8 mouse cellular contexts compared by ENCODE assay signal in the genomic region with DNA sequence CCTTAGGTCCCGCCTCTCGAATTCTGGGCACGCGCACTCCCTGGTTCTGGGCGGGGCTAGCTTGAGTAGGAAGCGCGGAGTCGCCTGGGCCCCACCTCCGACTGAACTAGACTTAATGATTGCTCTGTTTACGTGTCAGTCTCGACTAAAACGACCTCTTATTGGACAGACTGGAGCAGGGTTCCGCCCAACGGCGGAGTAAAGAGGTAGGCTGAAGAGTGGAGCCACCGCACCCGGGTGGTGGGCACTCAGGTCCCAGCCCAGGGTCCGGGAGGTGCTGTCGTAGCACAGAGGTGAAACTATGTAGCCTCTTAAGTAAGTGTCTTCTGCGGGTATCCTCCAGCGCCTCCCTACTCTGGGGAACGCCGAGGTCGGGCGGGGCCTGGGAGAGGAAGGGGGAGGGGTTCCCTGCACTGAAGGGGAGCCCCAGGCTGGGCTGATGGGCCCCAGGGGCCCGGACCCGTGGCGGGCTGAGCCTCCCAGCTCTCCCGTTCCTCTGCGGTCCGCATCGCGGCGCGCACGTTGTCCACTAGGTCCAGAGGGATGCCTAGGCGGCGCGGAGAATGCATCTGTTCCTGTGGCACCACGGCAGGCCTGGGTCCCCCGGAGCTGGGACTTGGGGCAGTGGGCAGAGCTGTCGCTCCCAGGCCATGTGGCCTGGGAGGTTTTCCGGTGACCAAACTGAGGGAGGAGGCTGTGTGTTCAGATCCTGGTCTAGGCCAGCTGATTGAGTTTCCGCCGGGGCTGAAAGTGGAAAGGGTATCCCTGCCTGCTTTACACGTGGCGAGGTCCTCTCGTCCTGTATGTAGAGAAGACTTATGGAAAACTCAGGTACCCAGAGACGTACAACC. TPM values are rescaled to one million over a fixed set of nuclear protein-coding genes. Genes with fewer than 3 reads are reported as not detected.
DNase-seq lines count a peak whose midpoint lies in the region; ATAC-seq and TF ChIP-seq lines count a peak whose summit lies in the region.

A gene (plus strand): TSS at position 190 of the 851 bp plus-strand sequence.

- H3K27ac ChIP-seq in forebrain, embryonic 10.5 days: peak within 1 kb of the TSS; percentile 85
- peak within 1 kb of the TSS; percentile 68 for H3K27ac ChIP-seq in heart, embryonic 15.5 days
- H3K27ac ChIP-seq in liver, embryonic 14.5 days: peak within 1 kb of the TSS; percentile 36; the same call in 1 of the 2 replicates
- 0 out of 2 replicates have a peak within 1 kb of the TSS, but pooled peaks have one; percentile 34 for H3K27ac ChIP-seq in neural tube, embryonic 11.5 days (ENCODE audit: low read depth, low read length)
- peak within 1 kb of the TSS; percentile 35; the same call in 1 of the 2 replicates for H3K27ac ChIP-seq in stomach, postnatal 0 days (replicated peaks)

- H3K4me1 ChIP-seq in forebrain, embryonic 10.5 days: peaks cover 43% of the 10 kb centered on the region
- H3K4me1 ChIP-seq in heart, embryonic 15.5 days (replicated peaks): peaks cover 29% of the 10 kb centered on the region
- peaks cover 29% of the 10 kb centered on the region in 2 experiments for H3K4me1 ChIP-seq in liver, embryonic 14.5 days (replicated peaks; ENCODE audit: control insufficient read depth in 2 of 2, insufficient read depth in 2 of 2, low read length in 1 of 2)
- H3K4me1 ChIP-seq in neural tube, embryonic 11.5 days (ENCODE audit: control insufficient read depth, insufficient read depth, low read length): peaks cover 9% of the 10 kb centered on the region
- H3K4me1 ChIP-seq in stomach, postnatal 0 days (replicated peaks; ENCODE audit: control insufficient read depth, insufficient read depth): peaks cover 6% of the 10 kb centered on the region

- no peak for TF ChIP-seq EP300 in liver, embryonic 14.5 days (IDR thresholded peaks at IDR 0.05; ENCODE audit: low read depth)
- TF ChIP-seq EP300 in stomach, postnatal 0 days (optimal IDR thresholded peaks at IDR 0.05): no peak

- H3K27me3 ChIP-seq in forebrain, embryonic 10.5 days (ENCODE audit: poor library complexity, severe bottlenecking): peaks cover 33% of the 10 kb centered on the region
- H3K27me3 ChIP-seq in heart, embryonic 15.5 days: peaks cover 26% of the 10 kb centered on the region
- peaks cover 33% of the 10 kb centered on the region for H3K27me3 ChIP-seq in liver, embryonic 14.5 days (ENCODE audit: control insufficient read depth, insufficient read depth, low read length)
- H3K27me3 ChIP-seq in neural tube, embryonic 11.5 days (ENCODE audit: control insufficient read depth, insufficient read depth, low read length): peaks cover 21% of the 10 kb centered on the region
- H3K27me3 ChIP-seq in stomach, postnatal 0 days (ENCODE audit: control insufficient read depth, insufficient read depth, low read length): no peaks in the 10 kb centered on the region; the same call in 1 of the 2 replicates

- H3K9ac ChIP-seq in heart, embryonic 15.5 days: peak within 1 kb of the TSS; percentile 79
- peak within 1 kb of the TSS; percentile 82 for H3K9ac ChIP-seq in liver, embryonic 14.5 days (replicated peaks)
- H3K9ac ChIP-seq in neural tube, embryonic 11.5 days (ENCODE audit: low read length): peak within 1 kb of the TSS; percentile 83
- peak within 1 kb of the TSS; percentile 74 for H3K9ac ChIP-seq in stomach, postnatal 0 days (ENCODE audit: low read length)

- peak within 1 kb of the TSS; percentile 99 for H3K4me2 ChIP-seq in heart, embryonic 15.5 days
- H3K4me2 ChIP-seq in liver, embryonic 14.5 days (ENCODE audit: low read depth): peak within 1 kb of the TSS; percentile 93
- peak within 1 kb of the TSS; percentile 100 for H3K4me2 ChIP-seq in neural tube, embryonic 11.5 days (ENCODE audit: low read depth)
- H3K4me2 ChIP-seq in stomach, postnatal 0 days (replicated peaks; ENCODE audit: low read depth): peak within 1 kb of the TSS; percentile 98

- DNase-seq in CD8-positive naive resting alpha-beta T cell, adult 2 months (ENCODE audit: low read depth in 2 of 2, low spot score in 2 of 2): peak; percentile 88 to 93
- DNase-seq in c-Kit-positive CD71-negative TER-119-negative erythroid progenitor cells, embryonic 14.5 days (ENCODE audit: low read depth): peak; percentile 93
- peak; percentile 95 for DNase-seq in forebrain, embryonic 10.5 days (ENCODE audit: extremely low spot score, low spot score)
- DNase-seq in kidney, postnatal 25 days: peak; percentile 97 to 98
- DNase-seq in liver, embryonic 14.5 days (ENCODE audit: low read depth in 3 of 3, low spot score in 3 of 3): peak; percentile 92 to 93 (median 92)
- DNase-seq in neural tube, embryonic 11.5 days (ENCODE audit: low spot score): peak; percentile 97
- peak; percentile 92 for DNase-seq in stomach, postnatal 0 days (ENCODE audit: low spot score)

- under 1% methylated on average over 49 of the region's 49 CpGs for WGBS in forebrain, embryonic 10.5 days
- WGBS in heart, embryonic 15.5 days: under 1% methylated on average over 49 of the region's 49 CpGs
- WGBS in liver, embryonic 14.5 days (ENCODE audit: insufficient replicate concordance): under 1% methylated on average over 49 of the region's 49 CpGs
- WGBS in neural tube, embryonic 11.5 days: under 1% methylated on average over 49 of the region's 49 CpGs
- 0% methylated on average over 49 of the region's 49 CpGs for WGBS in stomach, postnatal 0 days

- H3K4me3 ChIP-seq in forebrain, embryonic 10.5 days: peak within 1 kb of the TSS; percentile 83
- peak within 1 kb of the TSS; percentile 73 for H3K4me3 ChIP-seq in heart, embryonic 15.5 days
- H3K4me3 ChIP-seq in liver, embryonic 14.5 days (ENCODE audit: insufficient read depth in 1 of 2, low read depth in 2 of 2, low read length in 2 of 2): peak within 1 kb of the TSS; percentile 70 to 87
- H3K4me3 ChIP-seq in neural tube, embryonic 11.5 days (ENCODE audit: low read depth, low read length): peak within 1 kb of the TSS; percentile 82
- H3K4me3 ChIP-seq in stomach, postnatal 0 days (ENCODE audit: low read depth, low read length): peak within 1 kb of the TSS; percentile 93

- no peaks in the 10 kb centered on the region for H3K9me3 ChIP-seq in forebrain, embryonic 10.5 days
- no peaks in the 10 kb centered on the region for H3K9me3 ChIP-seq in heart, embryonic 15.5 days (replicated peaks)
- no peaks in the 10 kb centered on the region for H3K9me3 ChIP-seq in liver, embryonic 14.5 days (ENCODE audit: control insufficient read depth, low read length)
- no peaks in the 10 kb centered on the region for H3K9me3 ChIP-seq in neural tube, embryonic 11.5 days (ENCODE audit: control insufficient read depth, low read length)
- H3K9me3 ChIP-seq in stomach, postnatal 0 days (ENCODE audit: control insufficient read depth, low read length): no peaks in the 10 kb centered on the region

- peaks cover under 1% of the 10 kb centered on the region; the same call in 1 of the 2 replicates for H3K36me3 ChIP-seq in forebrain, embryonic 10.5 days (replicated peaks)
- H3K36me3 ChIP-seq in heart, embryonic 15.5 days: no peaks in the 10 kb centered on the region
- no peaks in the 10 kb centered on the region for H3K36me3 ChIP-seq in liver, embryonic 14.5 days (replicated peaks; ENCODE audit: control insufficient read depth, insufficient read depth, low read depth)
- H3K36me3 ChIP-seq in neural tube, embryonic 11.5 days (ENCODE audit: control insufficient read depth, insufficient read depth, low read length): no peaks in the 10 kb centered on the region
- no peaks in the 10 kb centered on the region for H3K36me3 ChIP-seq in stomach, postnatal 0 days (ENCODE audit: control insufficient read depth, insufficient read depth, low read length)

- TF ChIP-seq CTCF in liver, embryonic 14.5 days (IDR thresholded peaks at IDR 0.05; ENCODE audit: low read depth): no peak
- TF ChIP-seq CTCF in stomach, postnatal 0 days (IDR thresholded peaks at IDR 0.05; ENCODE audit: low read depth): no peak

- peak; percentile 98 for ATAC-seq in heart, embryonic 15.5 days (replicated peaks; ENCODE audit: insufficient number of reproducible peaks, insufficient read depth, low FRiP score, low read depth)
- ATAC-seq in liver, embryonic 14.5 days (ENCODE audit: insufficient read depth): peak; percentile 94
- ATAC-seq in neural tube, embryonic 11.5 days (ENCODE audit: insufficient read depth, low FRiP score, low TSS enrichment): peak; percentile 99
- ATAC-seq in stomach, postnatal 0 days (ENCODE audit: low FRiP score, low TSS enrichment): peak; percentile 99

RNA-seq across cellular contexts. Expression of the gene that starts here (rescaled TPM):
- 40.2 and 41.1 TPM in 2 replicates for polyA plus RNA-seq in forebrain, embryonic 10.5 days (2016; fragmentation: Nextera tagmentation; extraction: Ambion mirVana)
- 17.7 and 22.9 TPM in 2 replicates for polyA plus RNA-seq in heart, embryonic 15.5 days (2015; fragmentation: Nextera tagmentation; extraction: Ambion mirVana)
- 11.6 and 13.5 TPM in 2 replicates for polyA plus RNA-seq in liver, embryonic 14.5 days (2012; rRNA removed)
- 20.9 and 22.8 TPM in 2 replicates for polyA plus RNA-seq in liver, embryonic 14.5 days (2014; fragmentation: Nextera tagmentation; extraction: Ambion mirVana)
- polyA plus RNA-seq in neural tube, embryonic 11.5 days (2014; fragmentation: Nextera tagmentation; extraction: Ambion mirVana): 28.0 and 28.2 TPM in 2 replicates
- polyA plus RNA-seq in stomach, postnatal 0 days (2015; fragmentation: Nextera tagmentation; extraction: Ambion mirVana): 17.0 and 17.3 TPM in 2 replicates

Comparison
In these comparisons a context has a peak if more than half of its experiments do, and no peak if none do; other contexts are left out.
1. Peak in every context shown above with its lines: DNase-seq, ATAC-seq, H3K4me3 ChIP-seq and H3K27ac ChIP-seq.
2. H3K27ac ChIP-seq: peak in every context shown above with its lines; median percentile 85 in forebrain, embryonic 10.5 days; 68 in heart, embryonic 15.5 days; 36 in liver, embryonic 14.5 days; 35 in stomach, postnatal 0 days; 34 in neural tube, embryonic 11.5 days.